Mouse (Mus musculus) megakaryocyte, embryonic 14.5 days (primary cell): Measurements from ENCODE around the gene Kif3a. TPM values are rescaled to one million over a fixed set of nuclear protein-coding genes. Genes with fewer than 3 reads are reported as not detected.

Experiments used
- H3K27me3 ChIP-seq: replicated peaks from 2 replicates; pipeline ENCODE3; 2012; ENCODE audit warnings: inconsistent platforms
- H3K36me3 ChIP-seq: replicated peaks from 2 replicates; pipeline ENCODE3; 2012; ENCODE audit warnings: low read length, inconsistent platforms, mixed read lengths
- H3K4me1 ChIP-seq: 2 replicates; pipeline ENCODE4 v1.6.1; 2012; ENCODE audit warnings: inconsistent platforms
- H3K4me3 ChIP-seq: replicated peaks from 2 replicates; pipeline ENCODE3; 2012; ENCODE audit warnings: moderate library complexity, mild to moderate bottlenecking, inconsistent platforms
- H3K9me3 ChIP-seq: 2 replicates; pipeline ENCODE4 v1.6.1; 2012; ENCODE audit warnings: inconsistent platforms
- FLI1 ChIP-seq: IDR thresholded peaks from 2 replicates; pipeline ENCODE4 v1.6.1; 2012; ENCODE audit warnings: low read length, inconsistent platforms, mixed read lengths
- GATA1 ChIP-seq: IDR thresholded peaks from 3 replicates; pipeline ENCODE4 v1.6.1; 2012; ENCODE audit warnings: mixed read lengths, low read length, inconsistent platforms, borderline replicate concordance
- polyA plus RNA-seq: library from polyadenylated mRNA; stranded (reverse); fragments of >175 nt; gene quantifications from 2 replicates; pipeline ENCODE4 v1.2.3, GENCODE M21; 2012; ENCODE audit warnings: low replicate concordance; ENCODE audit not compliant: insufficient read depth

Kif3a gene
- 1.6 and 5.8 TPM in 2 replicates for polyA plus RNA-seq

- H3K27me3 ChIP-seq: no peaks in the 10 kb centered on the region
- peaks cover 14% of the 10 kb centered on the region for H3K9me3 ChIP-seq
- H3K4me3 ChIP-seq: peak within 1 kb of the TSS; percentile 99
- peaks cover 30% of the 10 kb centered on the region for H3K4me1 ChIP-seq
- H3K36me3 ChIP-seq: peaks cover 13% of the 10 kb centered on the region
- TF ChIP-seq GATA1 (no peak), FLI1 (no peak)
Measured at GRCm38 (mm10) chr11:53567224-53568014, at the start of gene Kif3a. Gene Kif3a (plus strand): TSS chr11:53567379.

GRCm38 (mm10) chr11:53518759-53519158 lies 48.4 kb upstream of the Kif3a start:
- Histone ChIP-seq H3K4me1 (peaks cover 77% of the 10 kb centered on the region), H3K36me3 (peaks cover 23% of the 10 kb centered on the region), H3K4me3 (peak overlapping the region; percentile 94), H3K9me3 (no peaks in the 10 kb centered on the region), H3K27me3 (no peaks in the 10 kb centered on the region)
- TF ChIP-seq FLI1 (no peak), GATA1 (no peak)

- Histone ChIP-seq H3K27me3 (no peaks in the 10 kb centered on the region), H3K4me1 (peaks cover 84% of the 10 kb centered on the region), H3K36me3 (peaks cover 24% of the 10 kb centered on the region), H3K9me3 (no peaks in the 10 kb centered on the region), H3K4me3 (peak within 1 kb of the TSS; percentile 94)
- TF ChIP-seq GATA1 (no peak), FLI1 (no peak)
Measured at GRCm38 (mm10) chr11:53519207-53520121, 47.7 kb upstream of the Kif3a start, which contains the start of gene Sept8. Gene Sept8 (plus strand): TSS chr11:53519257.

- H3K4me1 ChIP-seq: peaks cover 93% of the 10 kb centered on the region
Measured at GRCm38 (mm10) chr11:53520122-53520978, 46.8 kb upstream of the Kif3a start.

GRCm38 (mm10) chr11:53521120-53521820 lies 45.9 kb upstream of the Kif3a start:
- Histone ChIP-seq H3K9me3 (no peaks in the 10 kb centered on the region), H3K4me3 (peak overlapping the region; percentile 94), H3K27me3 (no peaks in the 10 kb centered on the region), H3K36me3 (peaks cover 42% of the 10 kb centered on the region), H3K4me1 (peaks cover 96% of the 10 kb centered on the region)
- TF ChIP-seq GATA1: no peak
- no peak for TF ChIP-seq FLI1

More at GRCm38 (mm10) chr11:53520122-53520978, 46.8 kb upstream of the Kif3a start:
- H3K4me3 ChIP-seq: peak overlapping the region; percentile 94
- H3K9me3 ChIP-seq: no peaks in the 10 kb centered on the region
- H3K36me3 ChIP-seq: peaks cover 33% of the 10 kb centered on the region
- TF ChIP-seq GATA1 (no peak), FLI1 (no peak)
- H3K27me3 ChIP-seq: no peaks in the 10 kb centered on the region

GRCm38 (mm10) chr11:53521821-53522131 lies 45.4 kb upstream of the Kif3a start:
- peaks cover 96% of the 10 kb centered on the region for H3K4me1 ChIP-seq
- no peaks in the 10 kb centered on the region for H3K9me3 ChIP-seq
- TF ChIP-seq FLI1 (no peak), GATA1 (no peak)
- H3K36me3 ChIP-seq: peaks cover 47% of the 10 kb centered on the region
- no peaks in the 10 kb centered on the region for H3K27me3 ChIP-seq
- peak overlapping the region; percentile 94 for H3K4me3 ChIP-seq

GRCm38 (mm10) chr11:53522362-53522761 lies 44.8 kb upstream of the Kif3a start:
- Histone ChIP-seq H3K4me1 (peaks cover 96% of the 10 kb centered on the region), H3K4me3 (no peak overlapping the region), H3K36me3 (peaks cover 52% of the 10 kb centered on the region), H3K9me3 (no peaks in the 10 kb centered on the region), H3K27me3 (no peaks in the 10 kb centered on the region)
- TF ChIP-seq FLI1: no peak
- no peak for TF ChIP-seq GATA1

- H3K36me3 ChIP-seq: peaks cover 57% of the 10 kb centered on the region
- no peak for TF ChIP-seq FLI1
- peak overlapping the region; percentile 2 for H3K4me3 ChIP-seq
- H3K27me3 ChIP-seq: no peaks in the 10 kb centered on the region
- peaks cover 96% of the 10 kb centered on the region for H3K4me1 ChIP-seq
- no peaks in the 10 kb centered on the region for H3K9me3 ChIP-seq
Measured at GRCm38 (mm10) chr11:53522930-53523329, 44.2 kb upstream of the Kif3a start.
